Mouse (Mus musculus): ENCODE measurements around the gene Cnp. TPM values are rescaled to one million over a fixed set of nuclear protein-coding genes. Genes with fewer than 3 reads are reported as not detected.
"Not testable (repeated sequence)": the region's sequence is repeated elsewhere in the genome, so short reads cannot be mapped to it uniquely, and the experiment has no call there.

The Cnp gene
- total and polyA plus RNA-seq, 3 experiments = 5.6 to 9.5 (median 7.6) TPM

DNA sequence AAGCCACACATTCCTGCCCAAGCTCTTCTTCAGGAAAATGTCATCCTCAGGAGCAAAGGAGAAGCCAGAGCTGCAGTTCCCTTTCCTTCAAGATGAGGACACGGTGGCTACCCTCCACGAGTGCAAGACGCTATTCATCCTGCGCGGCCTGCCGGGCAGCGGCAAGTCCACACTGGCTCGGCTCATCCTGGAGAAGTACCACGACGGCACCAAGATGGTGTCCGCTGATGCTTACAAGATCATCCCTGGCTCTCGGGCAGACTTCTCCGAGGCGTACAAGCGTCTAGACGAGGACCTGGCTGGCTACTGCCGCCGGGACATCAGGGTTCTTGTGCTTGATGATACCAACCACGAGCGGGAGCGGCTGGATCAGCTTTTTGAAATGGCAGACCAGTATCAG lies 1.6 kb downstream of the Cnp start:
- Histone ChIP-seq H3K4me1 (ENCODE audit: control insufficient read depth, insufficient read depth, low read length) (peaks cover 2% of the 10 kb centered on the region; the same call in 1 of the 2 replicates), H3K36me3 (ENCODE audit: control insufficient read depth, insufficient read depth, low read length) (no peaks in the 10 kb centered on the region), H3K79me2 (replicated peaks; ENCODE audit: control insufficient read depth, insufficient read depth, low read length) (no peaks in the 10 kb centered on the region), H3K27me3 (ENCODE audit: control insufficient read depth, insufficient read depth, low read length) (no peaks in the 10 kb centered on the region), H3K27ac (no peak overlapping the region), H3K4me3 (no peak overlapping the region), H3K9ac (ENCODE audit: low read depth, low read length) (no peak overlapping the region)
- TF ChIP-seq EP300 (IDR thresholded peaks at IDR 0.05; ENCODE audit: insufficient read depth, low read depth, low read length) (no peak), POLR2A (IDR thresholded peaks at IDR 0.05; ENCODE audit: insufficient read depth, low read depth, low read length) (no peak), CTCF (IDR thresholded peaks at IDR 0.05) (no peak)
- 76% methylated on average over 21 of the region's 21 CpGs for WGBS
- intact Hi-C loops (cut with DNase I) = loop anchor here (10.0 kb wide), 1 partner anchor 489 kb away; no protein-coding TSS in a partner anchor
- DNase-seq = no peak

DNA sequence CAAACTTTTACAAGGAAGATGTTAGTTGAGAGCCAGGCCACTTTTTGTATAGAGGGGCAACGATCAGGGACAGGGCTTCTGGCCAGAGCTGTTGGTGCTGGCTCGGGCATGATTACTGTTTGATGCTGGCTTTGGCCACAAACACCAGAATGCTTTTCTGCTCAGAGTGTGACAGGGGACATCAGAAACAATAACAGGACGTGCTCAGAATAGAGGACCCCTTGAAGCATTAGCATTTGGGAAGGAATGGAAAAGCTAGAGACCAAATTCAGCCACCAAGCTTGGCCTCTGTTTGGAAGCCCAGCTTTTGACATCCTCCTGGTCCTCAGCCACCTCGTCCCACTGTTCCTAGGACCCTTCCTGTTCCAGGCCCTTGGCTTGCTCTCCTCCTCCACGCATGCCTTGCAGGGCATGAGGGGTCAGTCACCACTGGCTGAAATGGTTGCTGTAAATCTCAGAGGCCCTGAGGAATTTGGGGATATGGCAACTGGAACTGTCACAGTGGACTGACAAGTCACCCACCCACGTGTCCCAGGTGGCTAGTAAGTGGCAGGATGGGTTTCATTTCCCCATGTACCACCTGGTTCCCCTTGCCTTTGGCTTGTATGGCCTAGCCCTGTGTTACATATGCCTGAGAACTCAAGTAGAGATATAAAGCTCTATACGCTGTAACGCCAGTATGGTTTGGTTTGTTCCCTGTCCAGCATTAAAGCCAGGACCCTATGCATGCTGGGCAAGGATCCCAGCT lies 3.3 kb downstream of the Cnp start:
- no peak overlapping the region for H3K9ac ChIP-seq (ENCODE audit: low read depth, low read length)
- peaks cover 3% of the 10 kb centered on the region; the same call in 1 of the 2 replicates for H3K4me1 ChIP-seq (ENCODE audit: control insufficient read depth, insufficient read depth, low read length)

DNA sequence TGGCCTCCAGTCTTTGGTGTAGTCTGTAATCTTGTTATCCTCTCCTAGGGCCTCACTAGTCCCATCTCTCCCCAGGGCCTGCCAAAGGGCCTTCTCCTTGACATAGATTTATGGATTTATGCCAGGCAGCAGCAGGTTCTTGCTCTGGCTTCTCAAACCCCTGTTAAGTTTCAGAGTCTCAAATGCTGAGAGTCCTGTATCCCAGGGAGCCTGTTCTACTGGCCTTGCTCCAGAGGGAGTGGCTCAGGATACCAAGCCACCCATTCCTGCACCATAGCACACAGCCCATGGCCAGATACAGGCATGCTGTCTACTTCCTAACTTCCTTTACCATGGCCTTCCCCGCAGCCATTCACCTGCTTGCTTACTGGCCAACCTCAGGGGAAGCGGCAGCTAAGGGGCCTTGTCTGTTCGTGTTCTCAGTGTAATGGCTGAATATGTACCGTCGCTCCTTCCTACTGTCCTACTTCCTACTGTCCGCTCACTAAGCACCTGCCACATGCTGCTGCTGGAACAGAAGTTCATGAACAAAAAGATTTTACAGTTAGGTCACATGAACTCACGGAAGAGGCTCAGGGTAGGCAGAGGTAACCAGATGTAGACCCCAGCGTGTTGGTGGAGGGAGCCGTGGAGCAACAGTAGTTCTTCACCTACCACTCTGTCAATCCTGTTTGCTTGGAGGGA lies 4.6 kb downstream of the Cnp start:
- 84% methylated on average over 9 of the region's 9 CpGs for WGBS
- H3K79me2 ChIP-seq (replicated peaks; ENCODE audit: control insufficient read depth, insufficient read depth, low read length) = no peaks in the 10 kb centered on the region
- no peak for DNase-seq
- no peak overlapping the region for H3K4me3 ChIP-seq
- no peak overlapping the region for H3K9ac ChIP-seq (ENCODE audit: low read depth, low read length)
- H3K4me1 ChIP-seq (ENCODE audit: control insufficient read depth, insufficient read depth, low read length) = peaks cover 3% of the 10 kb centered on the region; the same call in 1 of the 2 replicates
- no peaks in the 10 kb centered on the region for H3K36me3 ChIP-seq (ENCODE audit: control insufficient read depth, insufficient read depth, low read length)
- no peak overlapping the region for H3K27ac ChIP-seq
- intact Hi-C loops (cut with DNase I) = loop anchor here (10.0 kb wide), 1 partner anchor 486 kb away; no protein-coding TSS in a partner anchor
- TF ChIP-seq EP300 (IDR thresholded peaks at IDR 0.05; ENCODE audit: insufficient read depth, low read depth, low read length) (no peak), CTCF (IDR thresholded peaks at IDR 0.05) (no peak), POLR2A (IDR thresholded peaks at IDR 0.05; ENCODE audit: insufficient read depth, low read depth, low read length) (no peak)
- no peaks in the 10 kb centered on the region for H3K27me3 ChIP-seq (ENCODE audit: control insufficient read depth, insufficient read depth, low read length)

More for the DNA sequence above, 3.3 kb downstream of the Cnp start:
- Histone ChIP-seq H3K27me3 (ENCODE audit: control insufficient read depth, insufficient read depth, low read length) (no peaks in the 10 kb centered on the region), H3K36me3 (ENCODE audit: control insufficient read depth, insufficient read depth, low read length) (no peaks in the 10 kb centered on the region), H3K79me2 (replicated peaks; ENCODE audit: control insufficient read depth, insufficient read depth, low read length) (no peaks in the 10 kb centered on the region), H3K27ac (no peak overlapping the region), H3K4me3 (no peak overlapping the region)
- 61% methylated on average over 8 of the region's 8 CpGs for WGBS
- intact Hi-C loops (cut with DNase I) = loop anchor here (10.0 kb wide), 1 partner anchor 487 kb away; no protein-coding TSS in a partner anchor
- TF ChIP-seq EP300 (IDR thresholded peaks at IDR 0.05; ENCODE audit: insufficient read depth, low read depth, low read length) (no peak), POLR2A (IDR thresholded peaks at IDR 0.05; ENCODE audit: insufficient read depth, low read depth, low read length) (no peak), CTCF (IDR thresholded peaks at IDR 0.05) (no peak)
- DNase-seq = no peak

DNA sequence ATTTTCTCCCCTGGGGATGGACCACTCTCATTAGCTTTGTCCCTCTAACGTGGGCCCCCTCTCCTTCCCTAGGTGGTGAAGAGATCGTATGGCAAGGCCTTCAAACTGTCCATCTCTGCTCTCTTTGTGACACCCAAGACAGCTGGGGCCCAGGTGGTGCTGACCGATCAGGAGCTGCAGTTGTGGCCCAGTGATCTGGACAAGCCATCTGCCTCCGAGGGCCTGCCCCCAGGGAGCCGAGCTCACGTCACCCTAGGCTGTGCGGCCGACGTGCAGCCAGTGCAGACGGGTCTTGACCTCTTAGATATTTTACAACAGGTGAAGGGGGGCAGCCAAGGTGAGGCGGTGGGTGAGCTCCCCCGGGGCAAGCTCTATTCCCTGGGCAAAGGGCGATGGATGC lies 5.6 kb downstream of the Cnp start:
- no peak overlapping the region for H3K9ac ChIP-seq (ENCODE audit: low read depth, low read length)
- intact Hi-C loops (cut with DNase I) = no loop called here
- H3K27me3 ChIP-seq (ENCODE audit: control insufficient read depth, insufficient read depth, low read length) = no peaks in the 10 kb centered on the region
- no peak for DNase-seq
- H3K4me1 ChIP-seq (ENCODE audit: control insufficient read depth, insufficient read depth, low read length) = peaks cover 1% of the 10 kb centered on the region; the same call in 1 of the 2 replicates
- no peak overlapping the region for H3K27ac ChIP-seq
- H3K4me3 ChIP-seq = no peak overlapping the region
- no peaks in the 10 kb centered on the region for H3K79me2 ChIP-seq (replicated peaks; ENCODE audit: control insufficient read depth, insufficient read depth, low read length)
- TF ChIP-seq CTCF (IDR thresholded peaks at IDR 0.05) (no peak), POLR2A (IDR thresholded peaks at IDR 0.05; ENCODE audit: insufficient read depth, low read depth, low read length) (no peak), EP300 (IDR thresholded peaks at IDR 0.05; ENCODE audit: insufficient read depth, low read depth, low read length) (no peak)
- 87% methylated on average over 13 of the region's 13 CpGs for WGBS
- no peaks in the 10 kb centered on the region for H3K36me3 ChIP-seq (ENCODE audit: control insufficient read depth, insufficient read depth, low read length)

DNA sequence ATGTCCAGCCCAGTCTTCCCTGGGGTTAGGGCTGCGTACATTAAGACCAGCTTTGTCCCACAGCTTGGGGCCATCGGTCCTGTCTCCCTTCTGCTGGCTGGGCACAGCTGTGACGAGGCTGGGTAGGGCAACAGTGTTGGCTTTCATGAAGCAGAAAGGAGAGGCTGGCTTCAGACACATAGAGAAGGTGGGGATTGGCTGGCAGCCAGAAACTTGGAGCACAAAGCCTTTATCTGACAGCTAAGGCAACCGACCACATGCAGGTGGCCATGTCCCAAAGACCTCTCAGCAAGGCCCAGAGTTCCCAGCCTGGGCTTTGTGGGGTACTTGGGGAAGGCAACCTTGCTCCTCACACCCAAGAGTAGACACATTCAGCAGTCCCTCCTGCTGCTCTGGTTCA lies 7.1 kb downstream of the Cnp start:
- Histone ChIP-seq H3K9ac (ENCODE audit: low read depth, low read length) (no peak overlapping the region), H3K4me3 (no peak overlapping the region), H3K36me3 (ENCODE audit: control insufficient read depth, insufficient read depth, low read length) (no peaks in the 10 kb centered on the region), H3K27me3 (ENCODE audit: control insufficient read depth, insufficient read depth, low read length) (no peaks in the 10 kb centered on the region), H3K79me2 (replicated peaks; ENCODE audit: control insufficient read depth, insufficient read depth, low read length) (no peaks in the 10 kb centered on the region), H3K27ac (no peak overlapping the region), H3K4me1 (ENCODE audit: control insufficient read depth, insufficient read depth, low read length) (peaks cover 1% of the 10 kb centered on the region; the same call in 1 of the 2 replicates)
- TF ChIP-seq EP300 (IDR thresholded peaks at IDR 0.05; ENCODE audit: insufficient read depth, low read depth, low read length) (no peak), POLR2A (IDR thresholded peaks at IDR 0.05; ENCODE audit: insufficient read depth, low read depth, low read length) (no peak), CTCF (IDR thresholded peaks at IDR 0.05) (no peak)
- intact Hi-C loops (cut with DNase I) = no loop called here
- WGBS = 46% methylated on average over 4 of the region's 4 CpGs
- DNase-seq = peak; percentile 47 to 60

DNA sequence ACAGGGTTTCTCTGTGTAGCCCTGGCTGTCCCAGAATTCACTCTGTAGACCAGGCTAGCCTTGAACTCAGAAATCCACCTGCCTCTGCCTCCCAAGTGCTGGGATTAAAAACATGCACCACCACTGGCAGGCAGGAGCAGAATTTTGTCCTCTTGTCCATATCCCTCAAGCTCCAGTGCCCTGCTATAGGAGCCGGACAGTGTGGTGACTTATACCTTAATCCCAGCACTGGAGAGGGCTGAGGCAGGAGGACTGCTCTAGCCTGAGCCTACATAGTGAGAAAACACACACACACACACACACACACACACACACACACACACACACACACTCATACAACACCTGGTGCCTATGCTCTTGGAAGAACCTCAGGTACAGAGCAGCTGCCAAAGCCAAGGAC lies 7.7 kb downstream of the Cnp start:
- H3K4me3 ChIP-seq; H3K27me3 ChIP-seq (ENCODE audit: control insufficient read depth, insufficient read depth, low read length); H3K4me1 ChIP-seq (ENCODE audit: control insufficient read depth, insufficient read depth, low read length); H3K36me3 ChIP-seq (ENCODE audit: control insufficient read depth, insufficient read depth, low read length); DNase-seq; intact Hi-C loops (cut with DNase I); H3K27ac ChIP-seq; H3K9ac ChIP-seq (ENCODE audit: low read depth, low read length); H3K79me2 ChIP-seq (replicated peaks; ENCODE audit: control insufficient read depth, insufficient read depth, low read length): not testable (repeated sequence)
- WGBS = 90% methylated on average over 1 of the region's 1 CpGs
